Mouse (Mus musculus) forebrain, embryonic 16.5 days (tissue): ENCODE measurements at regions not wholly inside any gene's neighbourhood (a gene's known extent, or its start where the extent isn't known, plus 50 kb on each side); places are given as distances from the start of the nearest gene placed in this dataset.

Experiments
- ATAC-seq: fragments of 200-750 bp; cut with Nextera tagmentation; 2 replicates; pipeline ENCODE4 v1.8.0; 2017; ENCODE audit warnings: mild to moderate bottlenecking, moderate library complexity
- H3K27ac ChIP-seq: fragments of 300-500 bp; sonication (generic); 2 replicates; pipeline ENCODE4 v1.5.1; 2014; ENCODE audit warnings: low read length, control low read depth
- H3K27me3 ChIP-seq: fragments of 300-500 bp; sonication (generic); replicated peaks from 2 replicates; pipeline ENCODE4 v1.6.1; 2014; ENCODE audit warnings: low read length; ENCODE audit not compliant: control insufficient read depth, insufficient read depth
- H3K36me3 ChIP-seq: fragments of 300-500 bp; sonication (generic); 2 replicates; pipeline ENCODE4 v1.6.1; 2014; ENCODE audit not compliant: control insufficient read depth, insufficient read depth
- H3K4me1 ChIP-seq: fragments of 300-500 bp; sonication (generic); replicated peaks from 2 replicates; pipeline ENCODE4 v1.6.1; 2014; ENCODE audit warnings: low read length; ENCODE audit not compliant: control insufficient read depth, insufficient read depth
- H3K4me2 ChIP-seq: fragments of 300-500 bp; sonication (generic); 2 replicates; pipeline ENCODE4 v1.6.1; 2014; ENCODE audit warnings: mild to moderate bottlenecking, low read length, control low read depth
- H3K4me3 ChIP-seq: fragments of 300-500 bp; sonication (generic); replicated peaks from 2 replicates; pipeline ENCODE4 v1.5.1; 2014; ENCODE audit warnings: mild to moderate bottlenecking, low read length, control low read depth
- H3K9ac ChIP-seq: fragments of 300-500 bp; sonication (generic); replicated peaks from 2 replicates; pipeline ENCODE4 v1.6.1; 2014; ENCODE audit warnings: low read depth, low read length, control low read depth
- H3K9me3 ChIP-seq: fragments of 300-500 bp; sonication (generic); 2 replicates; pipeline ENCODE4 v1.6.1; 2016; ENCODE audit warnings: low read length; ENCODE audit not compliant: control insufficient read depth
- WGBS: fragments of 180-500 bp; shearing (Covaris S2); extraction: QIAGEN DNeasy Blood & Tissue Kit; methylation state at CpG from one replicate; pipeline ENCODE4 v1.1.7; 2014; 5-methylcytosine and 5-hydroxymethylcytosine counted together

DNA sequence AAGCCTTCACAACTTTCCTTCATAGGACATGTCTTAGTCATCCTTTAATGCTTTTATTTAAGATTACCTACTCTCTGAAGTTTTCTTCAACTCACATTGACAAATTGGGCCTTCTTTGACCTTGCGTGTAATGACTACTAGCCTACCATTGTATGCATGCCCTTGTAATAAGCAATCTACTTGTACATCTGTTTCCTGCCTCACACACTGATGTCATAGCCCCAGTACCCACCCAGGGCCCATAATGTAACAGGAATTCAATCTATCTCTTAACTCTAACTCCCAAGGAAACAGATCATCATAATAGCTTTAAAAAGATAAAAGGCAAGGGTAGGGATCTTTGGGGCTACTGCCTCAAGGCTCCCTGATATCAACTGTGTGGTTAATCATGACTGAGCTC, 690.4 kb downstream of the Diaph3 start:
- Histone ChIP-seq H3K9ac (no peak overlapping the region), H3K4me2 (no peak overlapping the region), H3K9me3 (no peaks in the 10 kb centered on the region), H3K4me3 (no peak overlapping the region), H3K27ac (no peak overlapping the region), H3K4me1 (no peaks in the 10 kb centered on the region), H3K27me3 (no peaks in the 10 kb centered on the region), H3K36me3 (no peaks in the 10 kb centered on the region)
- WGBS: 100% methylated on average over 1 of the region's 1 CpGs
- ATAC-seq: no peak

- ATAC-seq: no peak
- no peak overlapping the region for H3K4me3 ChIP-seq
- 81% methylated on average over 4 of the region's 4 CpGs for WGBS
These were observed 695.9 kb downstream of the Diaph3 start for GRCm38 (mm10) chr14:86445139-86445538.

GRCm38 (mm10) chr14:86443921-86444835, 696.9 kb downstream of the Diaph3 start:
- no peak overlapping the region for H3K4me2 ChIP-seq
- 34% methylated on average over 5 of the region's 5 CpGs for WGBS
- no peak overlapping the region for H3K27ac ChIP-seq
- H3K9me3 ChIP-seq: no peaks in the 10 kb centered on the region
- no peak overlapping the region for H3K4me3 ChIP-seq
- H3K36me3 ChIP-seq: no peaks in the 10 kb centered on the region
- peaks cover 10% of the 10 kb centered on the region for H3K4me1 ChIP-seq
- ATAC-seq: no peak
- H3K27me3 ChIP-seq: no peaks in the 10 kb centered on the region; the same call in 1 of the 2 replicates
- no peak overlapping the region for H3K9ac ChIP-seq

More at GRCm38 (mm10) chr14:86445139-86445538, 695.9 kb downstream of the Diaph3 start:
- H3K9ac ChIP-seq: no peak overlapping the region
- no peaks in the 10 kb centered on the region; the same call in 1 of the 2 replicates for H3K27me3 ChIP-seq
- no peak overlapping the region for H3K27ac ChIP-seq
- no peak overlapping the region for H3K4me2 ChIP-seq
- H3K4me1 ChIP-seq: peaks cover 10% of the 10 kb centered on the region
- H3K9me3 ChIP-seq: no peaks in the 10 kb centered on the region
- no peaks in the 10 kb centered on the region for H3K36me3 ChIP-seq

- no peak overlapping the region for H3K4me3 ChIP-seq
- H3K4me1 ChIP-seq: peaks cover 10% of the 10 kb centered on the region
- WGBS: 29% methylated on average over 9 of the region's 9 CpGs
- no peak overlapping the region for H3K9ac ChIP-seq
- H3K4me2 ChIP-seq: 0 out of 2 replicates have a peak overlapping the region, but pooled peaks have one; percentile 10
- peak; percentile 91 for ATAC-seq
- no peaks in the 10 kb centered on the region for H3K36me3 ChIP-seq
- no peaks in the 10 kb centered on the region; the same call in 1 of the 2 replicates for H3K27me3 ChIP-seq
- no peak overlapping the region for H3K27ac ChIP-seq
- no peaks in the 10 kb centered on the region for H3K9me3 ChIP-seq
These were observed 698.9 kb downstream of the Diaph3 start for GRCm38 (mm10) chr14:86441895-86442679.

DNA sequence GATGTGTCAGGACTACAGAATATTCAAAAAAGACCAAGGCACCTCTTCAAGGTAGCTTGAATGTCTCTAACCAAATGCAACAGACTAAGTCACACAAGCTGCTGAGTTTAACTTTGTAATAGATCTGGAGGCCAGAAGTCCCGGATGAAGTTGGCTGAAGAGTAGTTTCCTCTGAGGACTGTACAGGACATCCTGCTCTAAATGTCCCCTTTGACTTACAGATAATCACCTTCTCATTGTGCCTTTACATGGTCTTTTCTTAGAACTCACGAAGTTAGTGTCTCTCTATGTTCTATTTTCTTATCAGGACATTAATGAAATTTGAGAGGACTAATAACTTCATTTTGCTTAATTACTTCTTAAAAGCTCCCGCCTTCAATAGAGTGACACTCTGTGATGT, 703.7 kb downstream of the Diaph3 start:
- Histone ChIP-seq H3K4me1 (peaks cover 8% of the 10 kb centered on the region), H3K27ac (no peak overlapping the region), H3K36me3 (no peaks in the 10 kb centered on the region), H3K4me2 (no peak overlapping the region), H3K27me3 (no peaks in the 10 kb centered on the region), H3K9ac (no peak overlapping the region), H3K9me3 (no peaks in the 10 kb centered on the region), H3K4me3 (no peak overlapping the region)
- ATAC-seq: no peak
- WGBS: 91% methylated on average over 3 of the region's 3 CpGs

- Histone ChIP-seq H3K27me3 (no peaks in the 10 kb centered on the region), H3K9ac (no peak overlapping the region), H3K4me3 (no peak overlapping the region), H3K36me3 (no peaks in the 10 kb centered on the region), H3K4me2 (no peak overlapping the region), H3K9me3 (no peaks in the 10 kb centered on the region), H3K4me1 (no peaks in the 10 kb centered on the region), H3K27ac (no peak overlapping the region)
- 87% methylated on average over 2 of the region's 2 CpGs for WGBS
- no peak for ATAC-seq
These were observed 705.7 kb downstream of the Diaph3 start for GRCm38 (mm10) chr14:86435345-86435744.

- no peaks in the 10 kb centered on the region for H3K27me3 ChIP-seq
- 88% methylated on average over 6 of the region's 6 CpGs for WGBS
- H3K9ac ChIP-seq: no peak overlapping the region
- no peaks in the 10 kb centered on the region for H3K36me3 ChIP-seq
- no peak for ATAC-seq
- no peaks in the 10 kb centered on the region for H3K9me3 ChIP-seq
- no peak overlapping the region for H3K4me2 ChIP-seq
- no peaks in the 10 kb centered on the region for H3K4me1 ChIP-seq
- no peak overlapping the region for H3K27ac ChIP-seq
- no peak overlapping the region for H3K4me3 ChIP-seq
These were observed 709.7 kb downstream of the Diaph3 start for GRCm38 (mm10) chr14:86431215-86431816.

- Histone ChIP-seq H3K4me1 (no peaks in the 10 kb centered on the region), H3K4me2 (no peak overlapping the region), H3K9me3 (no peaks in the 10 kb centered on the region), H3K27me3 (no peaks in the 10 kb centered on the region), H3K27ac (no peak overlapping the region), H3K9ac (no peak overlapping the region), H3K36me3 (no peaks in the 10 kb centered on the region), H3K4me3 (no peak overlapping the region)
- ATAC-seq: no peak
- 55% methylated on average over 5 of the region's 5 CpGs for WGBS
These were observed 719.2 kb downstream of the Diaph3 start for GRCm38 (mm10) chr14:86421881-86422280.
